Mouse (Mus musculus): ENCODE results near the gene Dlg5. TPM values are rescaled to one million over a fixed set of nuclear protein-coding genes. Genes with fewer than 3 reads are reported as not detected.
A peak's percentile ranks its signal among the peaks of the same experiment; 100 is the strongest.

Gene Dlg5
- polyA plus RNA-seq, 1 experiment from 2014 or later: 22.9 TPM

DNA sequence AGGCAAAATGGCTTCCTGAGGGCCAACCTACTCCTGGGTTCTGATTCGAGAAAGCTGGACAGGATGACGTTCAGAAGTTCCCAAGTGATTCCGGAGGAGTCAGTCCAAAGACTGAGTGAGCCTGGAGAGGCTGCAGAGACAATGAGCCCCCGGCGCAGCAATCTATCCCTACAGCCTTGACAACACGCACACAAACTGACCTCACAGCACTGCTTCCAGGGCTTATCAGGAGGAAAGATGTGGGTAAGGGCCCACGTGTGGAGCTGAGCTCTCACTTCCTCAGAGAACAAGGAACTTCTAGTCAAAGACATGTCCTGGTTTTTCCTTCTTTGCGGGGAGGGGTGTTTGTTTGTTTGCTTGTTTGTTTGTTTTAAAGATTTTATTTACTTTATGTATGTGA lies 18.7 kb downstream of the Dlg5 start:
- Histone ChIP-seq H3K36me3 (replicated peaks) (no peaks in the 10 kb centered on the region), H3K9me3 (no peaks in the 10 kb centered on the region), H3K27ac (no peak overlapping the region), H3K4me2 (no peak overlapping the region), H3K27me3 (replicated peaks) (no peaks in the 10 kb centered on the region), H3K4me1 (no peaks in the 10 kb centered on the region), H3K9ac (no peak overlapping the region), H3K4me3 (no peak overlapping the region)
- WGBS: 91% methylated on average over 8 of the region's 8 CpGs
- ATAC-seq (replicated peaks): no peak

- Histone ChIP-seq H3K9ac (no peak overlapping the region), H3K4me3 (no peak overlapping the region), H3K36me3 (replicated peaks) (no peaks in the 10 kb centered on the region), H3K4me2 (no peak overlapping the region), H3K9me3 (no peaks in the 10 kb centered on the region), H3K27me3 (replicated peaks) (no peaks in the 10 kb centered on the region), H3K4me1 (no peaks in the 10 kb centered on the region), H3K27ac (no peak overlapping the region)
- no peak for ATAC-seq (replicated peaks)
- 85% methylated on average over 2 of the region's 2 CpGs for WGBS
Measured at GRCm38 (mm10) chr14:24226344-24226743, 19.4 kb downstream of the Dlg5 start.

DNA sequence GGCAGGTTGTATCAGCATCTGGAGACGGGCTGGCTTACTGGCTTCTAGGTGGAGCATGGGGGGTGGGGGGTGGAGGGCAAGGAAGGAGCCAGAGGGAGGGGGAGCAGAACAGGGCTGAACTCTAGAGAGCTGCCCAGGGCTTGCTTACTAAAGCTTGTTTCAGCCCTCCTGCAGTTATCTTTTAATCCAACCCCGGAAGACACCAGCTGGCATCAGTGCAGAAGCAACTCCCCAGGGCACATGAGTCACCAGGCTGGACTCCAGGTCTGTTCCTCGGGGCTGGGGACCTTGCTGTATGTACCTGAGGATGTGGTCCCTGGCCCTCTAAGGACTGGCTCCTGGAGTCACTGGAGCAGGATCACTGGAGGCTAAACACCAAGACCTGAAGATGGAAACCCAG lies 23.0 kb downstream of the Dlg5 start:
- Histone ChIP-seq H3K9me3 (no peaks in the 10 kb centered on the region), H3K36me3 (replicated peaks) (no peaks in the 10 kb centered on the region), H3K4me3 (no peak overlapping the region), H3K27me3 (replicated peaks) (no peaks in the 10 kb centered on the region), H3K27ac (no peak overlapping the region), H3K4me1 (0 out of 2 replicates have a peak, but pooled peaks cover 7% of the 10 kb centered on the region), H3K4me2 (no peak overlapping the region), H3K9ac (no peak overlapping the region)
- WGBS: 24% methylated on average over 3 of the region's 3 CpGs
- ATAC-seq (replicated peaks): no peak

GRCm38 (mm10) chr14:24222273-24222672 lies 23.4 kb downstream of the Dlg5 start:
- Histone ChIP-seq H3K9ac (no peak overlapping the region), H3K4me1 (peaks cover 10% of the 10 kb centered on the region), H3K4me2 (no peak overlapping the region), H3K4me3 (no peak overlapping the region), H3K36me3 (replicated peaks) (no peaks in the 10 kb centered on the region), H3K9me3 (no peaks in the 10 kb centered on the region), H3K27ac (no peak overlapping the region), H3K27me3 (replicated peaks) (no peaks in the 10 kb centered on the region)
- WGBS: 79% methylated on average over 3 of the region's 3 CpGs
- ATAC-seq (replicated peaks): no peak

- Histone ChIP-seq H3K4me1 (peaks cover 55% of the 10 kb centered on the region), H3K9me3 (no peaks in the 10 kb centered on the region), H3K4me3 (no peak overlapping the region), H3K4me2 (no peak overlapping the region), H3K9ac (no peak overlapping the region), H3K36me3 (replicated peaks) (no peaks in the 10 kb centered on the region), H3K27me3 (replicated peaks) (no peaks in the 10 kb centered on the region), H3K27ac (no peak overlapping the region)
- WGBS: 65% methylated on average over 8 of the region's 8 CpGs
- ATAC-seq (replicated peaks): no peak
Measured at GRCm38 (mm10) chr14:24217362-24217722, 28.4 kb downstream of the Dlg5 start.

- Histone ChIP-seq H3K4me3 (no peak overlapping the region), H3K27me3 (replicated peaks) (no peaks in the 10 kb centered on the region), H3K9me3 (no peaks in the 10 kb centered on the region), H3K27ac (no peak overlapping the region), H3K4me1 (peaks cover 60% of the 10 kb centered on the region), H3K36me3 (replicated peaks) (no peaks in the 10 kb centered on the region), H3K4me2 (no peak overlapping the region), H3K9ac (no peak overlapping the region)
- WGBS: 50% methylated on average over 11 of the region's 11 CpGs
- ATAC-seq (replicated peaks): no peak
Measured at GRCm38 (mm10) chr14:24216678-24217361, 28.9 kb downstream of the Dlg5 start.

DNA sequence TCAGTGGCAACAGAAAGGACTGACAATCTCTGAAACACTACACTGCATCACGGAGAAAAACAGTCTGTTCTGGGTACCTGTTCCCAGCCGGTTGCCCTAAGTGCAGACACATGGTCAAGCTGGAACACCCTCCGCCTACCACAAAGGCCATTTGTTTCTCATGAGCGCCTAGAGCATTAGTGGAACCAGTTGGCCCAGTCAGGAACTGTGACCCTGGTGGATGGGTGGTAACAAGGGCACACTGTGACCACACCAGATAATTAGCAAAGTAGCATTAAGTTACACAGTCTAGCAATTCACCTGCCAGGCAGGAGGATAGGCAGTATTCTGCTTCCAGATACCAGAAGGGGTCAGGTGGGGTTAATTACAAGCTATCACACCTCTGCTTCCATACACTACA lies 29.7 kb downstream of the Dlg5 start:
- WGBS: 75% methylated on average over 4 of the region's 4 CpGs
- Histone ChIP-seq H3K4me3 (no peak overlapping the region), H3K27me3 (replicated peaks) (no peaks in the 10 kb centered on the region), H3K4me1 (peaks cover 63% of the 10 kb centered on the region), H3K9ac (no peak overlapping the region), H3K36me3 (replicated peaks) (no peaks in the 10 kb centered on the region), H3K9me3 (no peaks in the 10 kb centered on the region), H3K27ac (no peak overlapping the region), H3K4me2 (no peak overlapping the region)
- ATAC-seq (replicated peaks): no peak

DNA sequence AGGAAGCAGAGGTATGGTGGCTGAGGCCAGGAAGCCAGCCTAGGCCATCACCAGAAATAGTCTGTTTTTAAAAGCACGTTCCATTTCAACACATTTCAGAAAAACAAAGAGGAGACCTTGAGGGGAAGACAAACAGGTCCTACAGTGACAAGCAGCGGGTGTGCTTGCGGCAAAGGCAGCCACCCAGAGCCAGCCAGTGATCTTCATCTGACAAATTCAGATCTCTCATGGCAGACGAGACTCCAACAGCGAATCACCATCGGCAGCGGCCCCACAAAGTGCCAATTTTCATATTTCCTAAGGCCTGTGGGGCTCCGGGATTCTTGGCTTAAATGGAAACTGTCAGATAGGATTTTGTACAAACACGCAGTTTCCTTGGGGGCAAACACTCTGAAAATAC lies 31.3 kb downstream of the Dlg5 start:
- Histone ChIP-seq H3K4me1 (peaks cover 60% of the 10 kb centered on the region), H3K9ac (no peak overlapping the region), H3K27ac (peak overlapping the region; percentile 45), H3K9me3 (no peaks in the 10 kb centered on the region), H3K27me3 (replicated peaks) (no peaks in the 10 kb centered on the region), H3K4me2 (0 out of 2 replicates have a peak overlapping the region, but pooled peaks have one; percentile 14), H3K4me3 (no peak overlapping the region), H3K36me3 (replicated peaks) (no peaks in the 10 kb centered on the region)
- 31% methylated on average over 9 of the region's 9 CpGs for WGBS
- ATAC-seq (replicated peaks): no peak

GRCm38 (mm10) chr14:24213336-24213735 lies 32.4 kb downstream of the Dlg5 start:
- Histone ChIP-seq H3K4me1 (peaks cover 60% of the 10 kb centered on the region), H3K4me2 (no peak overlapping the region), H3K4me3 (no peak overlapping the region), H3K9ac (no peak overlapping the region), H3K27me3 (replicated peaks) (no peaks in the 10 kb centered on the region), H3K36me3 (replicated peaks) (no peaks in the 10 kb centered on the region), H3K9me3 (no peaks in the 10 kb centered on the region), H3K27ac (peak overlapping the region; percentile 45; the same call in 1 of the 2 replicates)
- WGBS: 86% methylated on average over 2 of the region's 2 CpGs
- ATAC-seq (replicated peaks): no peak

DNA sequence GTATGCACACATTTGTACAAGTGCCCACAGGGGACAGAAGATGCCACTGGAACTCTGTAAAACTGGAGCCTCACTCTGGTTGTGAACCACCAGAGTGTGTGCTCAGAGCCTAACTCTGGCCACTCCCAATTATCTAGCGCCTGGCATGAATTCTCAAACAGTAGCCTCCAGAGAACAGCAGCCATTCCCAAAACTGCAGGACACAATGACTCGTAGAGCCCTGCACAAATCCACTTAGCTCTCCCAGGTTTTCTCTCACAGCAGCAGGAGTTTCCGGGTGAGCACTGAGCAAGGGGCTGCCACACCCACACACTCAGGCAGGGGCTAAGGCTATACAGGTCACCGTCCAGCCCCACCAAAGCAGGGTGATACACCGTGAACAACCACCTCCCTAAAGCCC lies 32.9 kb downstream of the Dlg5 start:
- no peak overlapping the region for H3K27ac ChIP-seq
- H3K4me1 ChIP-seq: peaks cover 58% of the 10 kb centered on the region

DNA sequence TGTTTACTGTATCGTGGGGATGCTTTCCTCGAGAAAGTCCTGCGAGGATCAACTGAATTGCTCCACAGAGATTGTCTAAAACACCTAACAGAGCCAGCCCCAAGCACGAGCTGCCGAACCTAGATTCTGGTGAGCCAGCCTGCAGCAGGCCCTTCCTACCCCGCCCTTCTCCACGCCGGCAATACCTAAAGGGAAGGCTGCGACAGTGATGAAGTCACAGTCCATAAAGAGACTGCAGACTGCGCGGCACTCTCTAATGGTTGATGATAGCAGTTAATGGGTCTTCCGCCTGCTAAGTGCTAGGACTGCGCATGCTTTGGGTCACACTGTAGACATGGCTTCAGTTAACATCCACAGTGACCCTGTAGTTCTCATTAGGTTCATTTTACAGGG lies 38.4 kb downstream of the Dlg5 start:
- H3K36me3 ChIP-seq (replicated peaks): no peaks in the 10 kb centered on the region
- peaks cover 43% of the 10 kb centered on the region for H3K4me1 ChIP-seq
- H3K27ac ChIP-seq: no peak overlapping the region
- H3K27me3 ChIP-seq (replicated peaks): no peaks in the 10 kb centered on the region
- no peak overlapping the region for H3K9ac ChIP-seq
- no peak overlapping the region for H3K4me3 ChIP-seq
- ATAC-seq (replicated peaks): no peak
- H3K4me2 ChIP-seq: no peak overlapping the region
- no peaks in the 10 kb centered on the region for H3K9me3 ChIP-seq
- 82% methylated on average over 13 of the region's 13 CpGs for WGBS

More for the DNA sequence above, 32.9 kb downstream of the Dlg5 start:
- Histone ChIP-seq H3K9me3 (no peaks in the 10 kb centered on the region), H3K27me3 (replicated peaks) (no peaks in the 10 kb centered on the region), H3K36me3 (replicated peaks) (no peaks in the 10 kb centered on the region), H3K9ac (no peak overlapping the region), H3K4me3 (no peak overlapping the region), H3K4me2 (no peak overlapping the region)
- no peak for ATAC-seq (replicated peaks)
- 42% methylated on average over 5 of the region's 5 CpGs for WGBS

GRCm38 (mm10) chr14:24206736-24207359 lies 38.9 kb downstream of the Dlg5 start:
- no peak for ATAC-seq (replicated peaks)
- WGBS: 67% methylated on average over 12 of the region's 12 CpGs
- Histone ChIP-seq H3K9ac (no peak overlapping the region), H3K4me3 (no peak overlapping the region), H3K4me1 (peaks cover 38% of the 10 kb centered on the region), H3K27me3 (replicated peaks) (no peaks in the 10 kb centered on the region), H3K36me3 (replicated peaks) (no peaks in the 10 kb centered on the region), H3K27ac (no peak overlapping the region), H3K4me2 (no peak overlapping the region), H3K9me3 (no peaks in the 10 kb centered on the region)

GRCm38 (mm10) chr14:24206314-24206713 lies 39.4 kb downstream of the Dlg5 start:
- Histone ChIP-seq H3K36me3 (replicated peaks) (no peaks in the 10 kb centered on the region), H3K9ac (no peak overlapping the region), H3K4me2 (no peak overlapping the region), H3K9me3 (no peaks in the 10 kb centered on the region), H3K4me1 (peaks cover 36% of the 10 kb centered on the region), H3K4me3 (no peak overlapping the region), H3K27ac (0 out of 2 replicates have a peak overlapping the region, but pooled peaks have one; percentile 55), H3K27me3 (replicated peaks) (no peaks in the 10 kb centered on the region)
- ATAC-seq (replicated peaks): no peak
- WGBS: 47% methylated on average over 6 of the region's 9 CpGs

All from midbrain, embryonic 15.5 days (tissue).